Mouse (Mus musculus): ENCODE measurements around the gene Ctnna2.

Gene Ctnna2

GRCm38 (mm10) chr6:77603914-77604313 is 375.6 kb downstream of the Ctnna2 start:
- DNase-seq (ENCODE audit: extremely low read depth, low read depth, low spot score): peak; percentile 16

- no peak for DNase-seq (ENCODE audit: extremely low read depth, low read depth, low spot score)
These were observed 380.3 kb downstream of the Ctnna2 start for GRCm38 (mm10) chr6:77599244-77599643.

DNA sequence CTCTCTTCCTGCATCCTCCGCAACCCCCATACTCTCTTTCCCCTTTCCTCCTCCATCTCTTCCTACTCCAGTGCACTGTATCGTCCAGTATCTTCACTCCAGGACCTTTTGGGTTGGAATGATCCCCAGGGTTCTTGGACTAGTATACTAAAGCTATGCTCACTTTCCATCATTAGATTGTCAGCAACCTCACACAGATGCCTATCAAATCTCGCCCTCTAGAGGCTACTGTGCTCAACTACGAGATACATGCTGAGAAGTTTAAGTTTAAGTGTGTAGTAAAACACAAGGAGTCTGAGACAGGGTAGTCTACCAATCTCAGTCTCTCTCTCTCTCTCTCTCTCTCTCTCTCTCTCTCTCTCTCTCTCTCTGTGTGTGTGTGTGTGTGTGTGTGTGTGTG is 396.9 kb downstream of the Ctnna2 start:
- DNase-seq (ENCODE audit: extremely low read depth, low read depth, low spot score): no peak

- no peak for DNase-seq (ENCODE audit: extremely low read depth, low read depth, low spot score)
These were observed 398.6 kb downstream of the Ctnna2 start for GRCm38 (mm10) chr6:77580926-77581325.

DNA sequence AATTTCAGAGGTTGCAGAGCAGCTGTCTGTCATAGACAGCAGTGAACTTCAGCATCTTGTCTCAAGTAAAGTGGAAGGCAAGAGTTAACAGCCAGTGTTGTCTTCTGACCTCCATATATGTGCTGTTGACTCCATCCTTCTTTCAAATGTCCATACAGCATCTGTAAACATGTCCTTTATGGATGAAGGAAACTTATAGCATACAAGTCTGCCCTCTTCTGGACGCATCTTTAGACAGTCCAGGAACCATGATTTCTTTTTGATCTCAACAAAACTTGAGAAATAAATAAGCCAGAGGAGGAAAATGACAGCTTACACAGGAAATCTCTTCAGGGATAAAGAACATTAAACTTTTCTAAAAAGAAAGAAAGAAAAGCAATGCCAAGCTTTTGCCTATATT is 400.9 kb downstream of the Ctnna2 start:
- no peak for DNase-seq (ENCODE audit: extremely low read depth, low read depth, low spot score)

DNA sequence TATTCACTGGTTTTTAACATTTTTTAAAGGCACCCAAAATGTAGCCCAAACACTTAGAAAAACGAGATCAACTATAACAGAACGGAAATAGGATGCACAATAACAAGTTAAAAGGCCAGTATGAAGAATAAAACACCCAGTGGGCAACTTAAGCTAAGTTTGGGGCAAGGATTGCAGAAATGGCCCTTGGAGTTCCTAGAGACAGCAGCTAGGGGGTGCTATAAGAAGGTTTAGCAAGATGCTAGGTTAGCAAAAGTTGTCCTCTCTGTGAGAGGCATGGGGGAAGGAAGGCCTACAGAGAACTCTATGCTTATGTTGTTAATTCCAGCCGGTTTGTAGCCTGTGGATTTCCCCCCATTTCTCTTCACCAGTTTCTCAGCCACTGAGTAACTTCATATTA is 401.9 kb downstream of the Ctnna2 start:
- DNase-seq (ENCODE audit: extremely low read depth, low read depth, low spot score): no peak

GRCm38 (mm10) chr6:77572614-77573013 is 406.9 kb downstream of the Ctnna2 start:
- no peak for DNase-seq (ENCODE audit: extremely low read depth, low read depth, low spot score)

DNA sequence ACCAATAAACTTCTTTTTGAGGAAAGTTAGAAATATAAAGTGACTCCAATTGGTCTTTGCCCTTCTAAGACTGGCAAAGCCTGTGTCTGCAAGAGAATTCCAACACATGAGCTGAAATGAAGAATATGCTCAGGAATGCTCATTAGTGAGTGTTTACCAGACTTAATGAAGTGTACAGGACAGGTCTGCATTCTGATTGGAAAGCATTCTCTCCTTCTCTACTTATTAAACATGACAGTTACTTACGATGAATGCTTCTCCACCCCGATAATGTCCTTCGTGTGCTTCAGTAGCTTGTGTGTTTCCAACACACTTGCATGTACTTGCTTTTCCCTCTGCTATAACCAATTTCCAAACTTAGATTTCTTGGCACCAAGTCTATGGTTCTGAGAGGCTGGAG is 409.6 kb downstream of the Ctnna2 start:
- no peak for DNase-seq (ENCODE audit: extremely low read depth, low read depth, low spot score)

DNA sequence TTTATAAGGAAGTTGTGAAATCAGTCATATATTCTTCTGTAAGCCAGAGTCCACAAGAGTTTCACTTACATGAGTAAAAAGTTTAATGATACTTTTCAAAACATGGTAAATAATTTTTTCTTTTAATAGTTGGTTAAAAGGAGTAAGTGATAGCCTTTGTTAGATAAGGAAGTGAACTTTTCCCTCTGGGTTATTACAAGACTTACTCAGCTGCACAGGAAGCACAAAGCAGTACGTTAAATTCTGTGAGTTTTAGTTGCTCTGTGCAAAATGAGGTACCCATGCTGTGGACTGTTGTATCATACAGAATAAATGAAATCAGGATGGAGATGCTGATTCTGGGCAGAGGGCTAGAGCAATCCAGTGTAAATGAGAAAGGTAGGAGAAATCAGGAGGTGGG is 423.3 kb downstream of the Ctnna2 start:
- DNase-seq (ENCODE audit: extremely low read depth, low read depth, low spot score): no peak

GRCm38 (mm10) chr6:77537055-77537807 is 442.3 kb downstream of the Ctnna2 start:
- no peak for DNase-seq (ENCODE audit: extremely low read depth, low read depth, low spot score)

DNA sequence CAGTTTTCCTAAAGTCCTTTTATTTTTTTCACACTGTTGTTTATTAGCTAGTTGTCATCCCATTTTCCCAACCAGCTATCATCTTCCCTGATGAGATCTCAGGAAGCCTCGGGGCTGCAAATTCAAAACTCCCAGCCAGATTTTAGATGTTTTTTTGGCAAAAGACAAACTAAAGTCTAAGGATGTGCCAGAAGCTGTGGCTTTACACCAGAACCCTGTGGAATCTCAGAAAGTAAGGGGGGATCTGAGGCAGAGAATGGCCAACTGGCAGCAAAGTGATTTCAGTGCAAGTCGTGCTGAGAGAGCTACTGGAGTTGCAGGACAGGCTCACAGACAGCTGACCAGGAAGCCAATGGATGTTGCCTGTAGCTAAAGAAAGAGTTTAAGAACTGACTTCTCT is 451.9 kb downstream of the Ctnna2 start:
- DNase-seq (ENCODE audit: extremely low read depth, low read depth, low spot score): no peak

- DNase-seq (ENCODE audit: extremely low read depth, low read depth, low spot score): no peak
These were observed 457.7 kb downstream of the Ctnna2 start for GRCm38 (mm10) chr6:77521836-77522235.

DNA sequence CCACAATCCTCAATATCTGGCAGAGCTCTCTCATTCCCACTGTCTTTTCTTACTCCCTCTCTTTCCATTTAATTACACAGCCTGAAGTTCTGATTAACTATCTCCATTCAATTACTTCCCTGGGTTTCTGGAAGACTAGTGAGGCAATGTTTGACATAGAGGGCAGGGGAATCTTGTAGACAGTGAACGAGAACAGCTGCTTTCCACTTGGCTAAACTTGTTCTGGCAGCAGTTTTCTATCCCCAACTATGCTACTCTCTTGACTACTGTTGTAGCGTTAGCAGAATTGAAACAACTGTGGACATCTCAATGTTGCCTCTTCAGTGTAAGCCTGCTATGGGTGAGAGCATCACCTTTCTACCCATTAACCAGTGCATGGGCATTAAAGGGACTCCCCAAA is 463.0 kb downstream of the Ctnna2 start:
- DNase-seq (ENCODE audit: extremely low read depth, low read depth, low spot score): no peak

GRCm38 (mm10) chr6:77511805-77512204 is 467.7 kb downstream of the Ctnna2 start:
- DNase-seq (ENCODE audit: extremely low read depth, low read depth, low spot score): no peak

DNA sequence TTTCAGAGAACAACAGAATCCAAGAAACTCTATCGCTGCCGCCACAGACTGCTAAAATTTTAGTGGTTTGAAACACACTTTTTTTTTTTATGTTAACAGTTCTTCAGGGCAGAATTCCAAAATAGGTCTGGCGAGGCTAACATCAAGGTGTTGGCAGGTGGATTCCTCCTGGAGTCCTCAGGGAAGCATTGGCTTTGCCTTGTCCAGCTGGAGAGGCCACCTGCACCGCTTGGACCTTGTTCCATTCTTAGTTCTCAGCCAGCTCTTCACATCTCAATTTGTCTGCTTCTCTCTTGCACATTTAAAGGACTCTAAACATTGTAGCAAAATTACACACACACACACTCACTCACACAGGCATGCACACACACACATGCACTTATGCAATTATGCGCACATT is 487.8 kb downstream of the Ctnna2 start:
- DNase-seq (ENCODE audit: extremely low read depth, low read depth, low spot score): no peak

DNA sequence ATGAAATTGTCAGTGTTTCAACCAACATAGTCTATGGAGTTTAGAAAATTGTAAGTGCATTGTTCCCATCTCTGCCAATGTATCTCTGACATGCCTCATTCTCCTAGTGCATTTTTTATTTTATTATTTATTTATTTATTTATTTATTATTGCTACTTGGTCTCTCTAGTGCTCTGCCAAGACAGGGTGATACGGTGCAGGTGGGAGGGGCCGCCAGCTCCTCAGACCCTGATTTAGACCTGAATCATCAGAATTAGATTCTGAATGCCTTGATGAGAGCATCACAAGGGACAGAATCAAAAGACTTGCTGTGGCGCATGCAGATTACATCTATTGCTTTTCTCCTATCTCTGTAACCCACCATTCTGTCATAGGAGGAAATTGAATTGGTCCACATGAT is 492.8 kb downstream of the Ctnna2 start:
- DNase-seq (ENCODE audit: extremely low read depth, low read depth, low spot score): no peak

- DNase-seq (ENCODE audit: extremely low read depth, low read depth, low spot score): no peak
These were observed 497.4 kb downstream of the Ctnna2 start for GRCm38 (mm10) chr6:77482081-77482480.

DNA sequence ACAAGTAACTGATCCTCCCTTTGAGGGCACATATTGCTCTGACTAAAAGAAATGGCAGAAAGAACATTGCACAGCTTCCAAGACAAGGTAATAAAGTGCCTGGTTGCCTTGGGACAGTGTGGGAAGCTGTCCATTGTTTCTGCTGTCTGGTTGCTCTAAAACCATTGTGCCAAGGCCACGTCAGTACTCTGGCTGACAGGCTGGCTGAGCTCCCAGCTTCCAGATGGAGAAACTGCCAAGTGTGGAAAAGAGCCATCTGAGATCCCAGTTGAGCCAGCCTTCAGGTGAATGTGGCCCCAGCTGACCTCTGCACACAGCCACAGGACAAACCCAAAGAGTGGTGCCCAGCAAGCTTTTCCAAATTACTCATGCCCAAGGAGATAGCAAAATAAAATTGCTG is 504.1 kb downstream of the Ctnna2 start:
- DNase-seq (ENCODE audit: extremely low read depth, low read depth, low spot score): peak; percentile 99

- DNase-seq (ENCODE audit: extremely low read depth, low read depth, low spot score): no peak
These were observed 506.2 kb downstream of the Ctnna2 start for GRCm38 (mm10) chr6:77473256-77473655.

- DNase-seq (ENCODE audit: extremely low read depth, low read depth, low spot score): no peak
These were observed 511.4 kb downstream of the Ctnna2 start for GRCm38 (mm10) chr6:77468058-77468457.

GRCm38 (mm10) chr6:77462737-77463136 is 516.8 kb downstream of the Ctnna2 start:
- DNase-seq (ENCODE audit: extremely low read depth, low read depth, low spot score): no peak

- no peak for DNase-seq (ENCODE audit: extremely low read depth, low read depth, low spot score)
These were observed 521.6 kb downstream of the Ctnna2 start for GRCm38 (mm10) chr6:77457919-77458318.

DNA sequence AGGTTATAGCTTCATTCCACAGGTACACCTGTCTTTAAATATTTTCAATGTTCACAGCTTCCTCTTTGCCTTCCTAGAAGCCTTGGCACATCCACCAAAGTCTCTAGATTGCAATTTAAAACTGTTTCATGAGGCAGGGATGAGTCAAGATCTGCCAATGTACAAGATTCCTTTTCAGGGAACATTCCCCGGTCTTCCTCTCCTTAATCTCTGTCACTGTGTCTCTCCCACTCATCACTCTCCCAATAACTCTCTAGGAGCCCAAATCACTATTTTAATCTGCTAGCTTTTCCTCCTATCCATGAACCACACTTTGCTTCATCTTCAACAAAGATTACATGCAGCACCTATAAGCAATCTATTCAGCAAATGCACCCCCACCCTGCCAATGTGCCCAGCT is 532.6 kb downstream of the Ctnna2 start:
- DNase-seq (ENCODE audit: extremely low read depth, low read depth, low spot score): no peak

All from fat pad, adult 2 months (tissue).